Mouse (Mus musculus) gastrocnemius, postnatal 25 days (tissue): Measurements from ENCODE around the gene Ankrd50. TPM values are rescaled to one million over a fixed set of nuclear protein-coding genes. Genes with fewer than 3 reads are reported as not detected.

Experiments
- DNase-seq: peaks from one replicate; pipeline ENCODE4 v3.0.0; 2022
- long read RNA-seq, 2 experiments: library from polyadenylated mRNA; stranded (forward); transcript quantifications; one replicate each; pipeline ENCODE4 v2.0.0; 2021
- total RNA-seq, 2 experiments: library from RNA; stranded (reverse); gene quantifications; 1 replicate in 1 of 2; 2 replicates in 1 of 2; pipeline ENCODE4 v1.2.3; 2021

Ankrd50 gene
- 10 to 100 TPM in 1 of 2 experiments, 1 to 10 TPM in 1; 8.7 to 13.9 TPM for total RNA-seq
- long read RNA-seq, experiment 1, partial matches to known transcripts: 0 of 1 reads
- long read RNA-seq, experiment 1, other reads (novel, unspliced or antisense): 0 of 1 reads
- long read RNA-seq, experiment 2, partial matches to known transcripts: 0 of 7 reads
- long read RNA-seq, experiment 2, other reads (novel, unspliced or antisense): 5 of 7 reads

GRCm38 (mm10) chr3:38484191-38485106, at the start of gene Ankrd50:
TSS of gene Ankrd50 (minus strand) at chr3:38484844.
- peak; percentile 99 for DNase-seq

- DNase-seq: no peak
Observed at GRCm38 (mm10) chr3:38534245-38534644, 49.6 kb upstream of the Ankrd50 start.

GRCm38 (mm10) chr3:38520426-38520825, 35.8 kb upstream of the Ankrd50 start:
- no peak for DNase-seq

GRCm38 (mm10) chr3:38519971-38520370, 35.3 kb upstream of the Ankrd50 start:
- DNase-seq: no peak

DNA sequence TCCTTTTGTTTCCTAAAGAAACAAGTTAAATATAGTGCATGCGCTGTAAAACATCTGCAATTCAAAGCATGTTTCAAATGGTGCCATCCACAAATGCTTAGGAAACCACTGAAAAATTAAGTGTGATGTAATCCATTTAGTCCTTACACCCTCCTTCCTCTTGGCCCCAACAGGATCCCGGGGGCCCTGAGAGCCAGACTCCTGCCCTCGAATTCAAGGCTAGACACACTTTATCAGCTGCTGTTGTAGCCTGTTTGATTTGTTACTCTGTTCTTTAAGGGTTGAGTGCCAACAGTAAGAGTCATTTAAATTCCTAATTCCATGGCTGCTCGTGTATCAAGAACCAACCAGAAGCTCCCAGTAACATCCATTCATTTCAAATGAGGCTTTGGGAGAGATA, 19.0 kb upstream of the Ankrd50 start:
- DNase-seq: no peak

DNA sequence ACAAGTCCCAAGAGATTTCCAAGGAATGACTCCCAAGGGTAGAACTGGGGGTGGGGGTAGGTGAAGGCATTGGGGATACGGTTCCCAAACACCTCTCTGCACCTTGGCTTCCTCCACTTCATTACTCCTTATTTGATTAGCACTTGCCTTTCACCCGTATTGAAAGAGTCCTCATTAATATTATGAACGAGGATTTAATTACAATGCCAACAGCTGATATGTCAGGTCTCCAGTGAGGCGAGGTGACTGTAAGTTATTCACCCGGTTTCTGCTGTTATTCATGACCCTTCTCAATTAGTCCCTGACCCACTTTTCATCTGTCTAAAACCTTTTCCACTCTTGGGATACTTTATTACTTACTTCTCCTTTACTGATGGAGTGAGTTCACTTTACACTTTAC, 17.5 kb upstream of the Ankrd50 start:
- DNase-seq: no peak

GRCm38 (mm10) chr3:38501739-38502138, 17.1 kb upstream of the Ankrd50 start:
- no peak for DNase-seq

DNA sequence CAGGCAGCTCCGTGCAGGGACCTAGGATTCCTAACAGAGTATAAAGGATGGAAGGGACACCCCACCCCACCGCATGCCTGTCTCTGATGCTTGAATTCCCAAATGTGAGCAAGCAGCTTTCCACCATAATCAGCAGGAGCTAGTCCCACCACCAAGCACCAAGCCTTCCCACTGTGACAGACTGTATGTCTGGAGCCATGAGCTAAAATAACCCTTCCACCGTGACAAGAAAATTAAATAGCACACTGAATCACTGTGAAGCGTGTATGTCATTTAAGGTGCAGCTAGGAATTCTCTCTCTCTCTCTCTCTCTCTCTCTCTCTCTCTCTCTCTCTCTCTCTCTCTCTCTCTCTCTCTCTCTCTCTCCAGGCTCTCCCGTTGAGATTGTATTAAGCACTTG, 16.7 kb upstream of the Ankrd50 start:
- DNase-seq: no peak

DNA sequence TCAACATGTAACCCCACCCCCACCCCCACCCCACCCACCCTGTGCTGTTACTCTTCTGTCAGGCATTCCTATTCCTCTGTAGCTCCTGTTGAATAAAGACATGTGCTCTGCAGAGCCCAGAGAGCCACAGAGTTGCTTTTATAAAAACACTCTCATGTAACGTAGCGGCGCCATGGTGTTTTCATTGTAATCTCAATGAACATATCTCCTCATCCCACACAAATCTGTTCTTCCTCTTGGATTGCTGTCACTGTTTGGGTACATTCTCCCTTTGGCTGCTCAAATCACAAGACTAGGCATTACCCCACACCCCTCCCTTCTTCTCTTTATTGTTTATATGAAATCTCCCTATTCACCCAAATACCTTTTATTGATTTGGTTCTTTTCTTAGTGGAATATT, 13.9 kb upstream of the Ankrd50 start:
- no peak for DNase-seq

- DNase-seq: no peak
Observed at GRCm38 (mm10) chr3:38496795-38497385, 12.2 kb upstream of the Ankrd50 start.

DNA sequence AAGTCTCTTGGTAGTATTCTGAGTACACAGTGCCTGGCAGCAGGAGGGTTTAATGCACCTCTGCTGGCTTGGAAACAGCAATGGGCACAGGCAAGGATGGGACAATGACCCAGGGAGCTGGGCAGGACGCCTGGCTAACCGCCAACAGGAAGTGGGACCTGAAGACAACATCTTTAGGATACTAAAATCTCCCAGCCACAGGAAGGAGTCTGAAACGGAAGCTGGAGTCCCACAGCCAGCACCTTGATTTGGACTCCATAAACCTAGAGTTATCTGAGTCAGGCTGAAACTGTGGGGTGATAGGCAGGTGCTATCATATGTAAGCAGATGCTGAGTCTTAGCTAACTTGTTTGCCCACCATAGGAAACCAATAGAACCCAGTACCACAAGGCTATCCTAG, 7.1 kb upstream of the Ankrd50 start:
- DNase-seq: no peak

DNA sequence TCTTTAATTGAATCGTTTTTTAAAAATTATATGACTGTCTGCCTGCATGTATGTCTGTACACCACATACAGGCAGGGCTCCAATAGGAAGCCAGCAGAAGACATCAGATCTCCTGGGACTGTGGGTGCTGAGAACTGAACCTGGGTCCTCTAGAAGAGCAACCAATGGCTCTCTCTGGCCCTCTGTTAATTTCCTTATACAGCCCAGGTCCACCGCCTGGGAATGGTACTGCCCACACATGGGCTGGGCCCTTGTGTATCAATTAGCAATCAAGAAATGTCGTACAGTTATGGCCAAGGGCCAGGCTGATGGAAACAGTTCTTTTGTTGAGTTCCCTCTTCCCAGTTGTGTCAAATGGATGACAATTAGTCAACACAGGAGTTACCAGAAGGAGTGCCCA, 6.6 kb upstream of the Ankrd50 start:
- DNase-seq: no peak

DNA sequence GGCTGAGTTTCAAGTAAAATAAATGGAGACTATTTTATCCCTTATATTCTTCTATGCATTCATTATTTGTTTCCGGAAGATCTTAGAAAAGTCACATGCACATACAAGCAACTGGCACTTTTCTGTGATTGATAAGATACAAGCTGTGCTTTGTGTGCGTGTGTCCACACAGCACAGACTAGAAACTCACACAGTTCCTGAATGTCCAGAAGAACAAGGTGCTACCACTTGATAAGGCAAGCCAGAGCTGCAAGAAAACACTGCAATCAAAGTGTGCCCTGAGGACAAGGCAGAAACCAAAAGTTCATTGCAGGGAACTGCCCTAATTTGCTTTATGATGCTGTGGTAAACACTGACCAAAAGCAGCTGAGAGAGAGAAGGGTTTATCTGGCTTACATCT, 6.1 kb upstream of the Ankrd50 start:
- no peak for DNase-seq

- no peak for DNase-seq
Observed at GRCm38 (mm10) chr3:38485107-38485545, 482 bp upstream of the Ankrd50 start.

GRCm38 (mm10) chr3:38483551-38483950, 1.1 kb downstream of the Ankrd50 start:
- no peak for DNase-seq

GRCm38 (mm10) chr3:38482749-38483148, 1.9 kb downstream of the Ankrd50 start:
- DNase-seq: peak; percentile 9

GRCm38 (mm10) chr3:38481106-38481505, 3.5 kb downstream of the Ankrd50 start:
- DNase-seq: no peak

DNA sequence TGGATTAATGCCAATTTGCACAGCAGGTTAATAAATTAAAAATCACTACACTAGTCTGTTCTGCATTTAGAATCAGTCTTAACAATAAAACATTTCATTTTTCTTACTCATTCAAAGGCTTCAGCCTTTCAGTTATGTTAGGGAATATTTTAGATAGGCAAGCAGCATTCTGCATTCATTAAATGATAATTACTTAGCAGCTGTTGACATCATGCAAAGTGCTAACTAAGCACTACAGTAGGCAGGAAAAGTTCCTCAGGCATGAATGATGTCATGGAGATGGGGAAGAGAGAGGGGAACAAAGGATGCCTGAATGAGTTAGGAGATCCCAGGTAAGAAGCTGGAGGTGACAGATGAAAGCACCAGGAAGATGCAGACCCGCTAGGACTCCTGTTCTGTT, 6.7 kb downstream of the Ankrd50 start:
- DNase-seq: no peak

GRCm38 (mm10) chr3:38475587-38475986, 9.1 kb downstream of the Ankrd50 start:
- no peak for DNase-seq

DNA sequence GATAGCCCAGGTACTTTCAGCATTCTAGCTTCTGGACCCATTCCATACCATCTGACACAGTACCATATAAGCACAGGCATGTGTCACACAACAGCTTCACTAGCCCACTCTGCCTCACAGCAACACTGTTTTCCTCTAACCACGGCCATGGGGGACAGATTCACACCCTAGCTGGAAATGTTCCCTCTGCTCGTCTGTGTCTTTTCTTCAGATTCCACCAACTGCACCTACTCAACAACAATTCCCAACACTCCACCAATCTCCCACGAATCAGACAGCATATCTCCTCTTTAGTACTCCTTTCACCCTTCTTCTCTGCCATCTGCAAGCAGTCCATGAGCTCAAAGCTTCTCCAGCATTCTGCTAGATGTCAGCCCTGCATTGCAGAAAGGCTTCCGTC, 11.5 kb downstream of the Ankrd50 start:
- DNase-seq: no peak

DNA sequence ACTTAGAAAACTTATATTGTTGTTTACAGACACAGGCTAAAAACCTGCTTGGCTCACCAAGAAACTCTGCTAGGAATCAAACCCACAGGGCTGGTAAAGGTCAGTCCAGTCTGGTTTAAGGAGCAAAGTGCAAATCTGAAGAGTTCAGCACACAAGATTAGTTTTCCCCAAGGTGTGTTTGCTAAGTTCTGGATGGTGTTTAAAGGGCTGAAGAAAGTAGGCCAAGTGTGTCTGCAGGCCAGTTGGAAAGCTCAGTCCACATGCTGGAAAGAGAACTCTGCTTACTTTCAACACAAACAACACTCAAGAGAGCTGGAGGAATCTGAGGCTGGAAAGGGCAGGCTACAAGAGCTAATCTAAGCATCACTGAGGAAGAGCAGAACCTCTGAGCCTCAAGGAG, 13.1 kb downstream of the Ankrd50 start:
- no peak for DNase-seq

DNA sequence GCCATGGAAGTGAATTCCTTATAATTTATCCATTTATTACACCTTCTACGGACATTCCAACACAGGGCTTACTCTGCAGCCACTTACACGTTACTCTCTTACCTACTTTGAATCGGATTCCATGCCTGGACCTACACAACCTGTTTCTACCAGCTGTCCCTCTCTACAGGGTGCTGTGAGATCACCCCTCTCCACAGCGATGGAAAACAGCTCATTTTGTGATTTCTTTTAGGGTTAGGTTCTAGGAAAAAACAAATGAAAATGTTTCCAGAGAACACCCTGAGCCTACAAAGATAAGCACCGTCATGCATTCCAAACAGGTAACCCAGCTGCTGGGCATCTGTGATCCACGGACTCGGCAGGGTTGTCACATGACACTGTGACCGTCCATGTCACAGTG, 16.5 kb downstream of the Ankrd50 start:
- no peak for DNase-seq

DNA sequence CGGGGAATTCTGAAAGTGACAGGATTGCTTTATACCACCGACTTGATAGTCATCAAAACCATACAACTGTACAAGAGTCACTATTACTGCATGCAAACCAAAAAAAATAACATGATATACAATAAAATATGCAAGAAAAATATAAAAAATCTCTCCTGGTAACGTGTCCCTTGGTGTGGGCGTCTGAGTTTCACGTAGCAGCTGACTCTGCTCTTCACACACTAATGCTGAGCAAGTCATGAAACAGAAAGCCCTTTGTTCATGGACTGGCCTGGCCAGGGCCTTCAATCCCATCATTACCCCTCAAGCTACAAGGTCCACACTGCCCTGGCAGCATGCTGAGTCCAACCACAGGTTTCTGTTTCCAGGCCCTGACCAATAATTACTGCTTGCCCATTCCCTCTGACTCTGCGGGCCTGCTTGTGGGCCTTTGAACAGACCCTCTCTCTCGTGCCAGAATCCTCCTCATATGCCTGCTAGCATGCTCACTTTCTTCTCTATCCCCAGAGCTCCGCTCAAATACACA, 17.7 kb downstream of the Ankrd50 start:
- DNase-seq: no peak
